Mouse (Mus musculus): ENCODE data around the gene Fam111a.

Fam111a gene

DNA sequence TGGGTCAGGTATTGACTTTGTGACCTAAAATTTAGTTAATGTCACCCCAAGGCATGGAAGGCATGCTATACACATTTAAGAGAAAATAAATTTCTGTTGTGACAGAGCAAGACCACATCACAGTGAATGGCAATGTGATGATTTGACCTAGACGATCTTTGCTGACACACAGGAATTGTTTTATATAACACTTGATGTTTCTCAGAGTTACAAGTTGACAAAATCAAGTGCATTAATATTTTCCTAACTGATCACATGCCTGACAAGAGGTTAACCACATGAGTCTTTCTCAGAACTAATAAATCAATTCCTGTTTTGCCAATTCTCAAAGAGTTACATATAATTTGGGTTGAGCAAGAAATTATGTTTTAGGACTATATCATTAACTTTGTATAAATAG is 68.1 kb downstream of the Fam111a start:
- no peak for DNase-seq (ENCODE audit: low read depth in 2 of 2, low spot score in 2 of 2)

GRCm38 (mm10) chr19:12633176-12633575 is 87.6 kb downstream of the Fam111a start, which contains the start of gene Glyat:
Gene Glyat (plus strand): TSS chr19:12633308.
- no peak for DNase-seq (ENCODE audit: low read depth in 2 of 2, low spot score in 2 of 2)

- no peak for DNase-seq (ENCODE audit: low read depth in 2 of 2, low spot score in 2 of 2)
These were observed 88.7 kb downstream of the Fam111a start for GRCm38 (mm10) chr19:12634259-12634658.

DNA sequence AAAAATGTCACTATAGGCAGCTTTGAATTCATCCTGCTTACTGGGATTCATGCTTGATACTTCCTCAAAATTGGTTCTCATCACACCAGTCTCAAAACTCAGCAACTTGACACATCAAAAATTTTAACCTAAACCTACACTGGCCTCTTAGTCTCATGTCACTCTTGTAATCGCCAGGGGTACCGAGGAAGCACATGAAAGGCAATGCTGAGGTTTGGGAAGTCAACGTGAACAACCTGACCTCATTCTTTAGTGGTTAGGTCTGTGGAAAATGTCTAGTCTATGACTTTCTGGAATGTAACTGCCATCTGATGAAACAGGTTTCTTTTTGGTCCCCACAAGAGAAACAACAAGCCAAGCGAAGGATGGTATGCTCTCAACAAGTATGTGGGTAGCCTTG is 89.4 kb downstream of the Fam111a start:
- DNase-seq (ENCODE audit: low read depth in 2 of 2, low spot score in 2 of 2), result no peak

DNA sequence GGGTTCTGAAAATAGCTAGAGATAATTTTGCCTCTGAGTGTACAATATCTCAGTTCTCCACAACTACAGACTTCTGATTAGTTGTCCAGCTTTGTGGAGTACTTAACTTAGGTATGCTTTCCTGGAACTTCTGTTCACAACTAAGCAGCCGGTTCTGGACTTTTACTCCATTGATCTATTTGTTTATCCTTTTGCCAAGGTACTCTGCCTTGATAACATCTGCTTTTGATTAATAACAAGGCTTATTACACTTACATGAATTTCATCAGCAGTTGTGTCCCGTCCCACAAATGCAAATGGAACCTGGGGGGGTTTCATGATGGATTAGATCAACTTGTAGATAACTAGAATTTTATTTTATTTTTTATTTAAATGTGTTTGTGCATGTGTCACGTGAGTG is 91.3 kb downstream of the Fam111a start:
- DNase-seq (ENCODE audit: low read depth in 2 of 2, low spot score in 2 of 2), result no peak

GRCm38 (mm10) chr19:12638049-12638448 is 92.5 kb downstream of the Fam111a start:
- no peak for DNase-seq (ENCODE audit: low read depth in 2 of 2, low spot score in 2 of 2)
